Mouse (Mus musculus) adrenal gland, adult 8-10 months (tissue): ENCODE measurements around the gene Myt1. TPM values are rescaled to one million over a fixed set of nuclear protein-coding genes. Genes with fewer than 3 reads are reported as not detected.

Experiments
- DNase-seq: peaks from one replicate; pipeline ENCODE4 v3.0.0; 2022
- total RNA-seq, 4 experiments: library from RNA; stranded (reverse); gene quantifications; 2 replicates each; pipeline ENCODE4 v1.2.4; 2022

Gene Myt1
- total RNA-seq, result 1 to 10 TPM; 3.0 to 9.3 (median 6.4) TPM

GRCm38 (mm10) chr2:181763006-181763830, at the start of gene Myt1:
Gene Myt1, plus strand, starts transcription at chr2:181763332.
- no peak for DNase-seq

GRCm38 (mm10) chr2:181713749-181714148, 49.4 kb upstream of the Myt1 start:
- no peak for DNase-seq

- no peak for DNase-seq
Measured at GRCm38 (mm10) chr2:181714903-181715326, 48.2 kb upstream of the Myt1 start, which contains the start of gene Oprl1. Gene Oprl1, plus strand, starts transcription at chr2:181715016.

GRCm38 (mm10) chr2:181715382-181715781, 47.8 kb upstream of the Myt1 start:
- no peak for DNase-seq

GRCm38 (mm10) chr2:181716991-181717390, 46.1 kb upstream of the Myt1 start:
- DNase-seq, result no peak

GRCm38 (mm10) chr2:181720061-181720460, 43.1 kb upstream of the Myt1 start:
- no peak for DNase-seq

- DNase-seq, result no peak
Measured at GRCm38 (mm10) chr2:181721200-181721599, 41.9 kb upstream of the Myt1 start.

- no peak for DNase-seq
Measured at GRCm38 (mm10) chr2:181722213-181722612, 40.9 kb upstream of the Myt1 start.

GRCm38 (mm10) chr2:181727659-181728262, 35.4 kb upstream of the Myt1 start:
- DNase-seq, result no peak

- DNase-seq, result no peak
Measured at GRCm38 (mm10) chr2:181730051-181730450, 33.1 kb upstream of the Myt1 start.

- DNase-seq, result no peak
Measured at GRCm38 (mm10) chr2:181752626-181753025, 10.5 kb upstream of the Myt1 start.

- DNase-seq, result no peak
Measured at GRCm38 (mm10) chr2:181758147-181758725, 4.9 kb upstream of the Myt1 start.

GRCm38 (mm10) chr2:181759041-181759440, 4.1 kb upstream of the Myt1 start:
- DNase-seq, result peak; percentile 18

- no peak for DNase-seq
Measured at GRCm38 (mm10) chr2:181763886-181764527, 875 bp downstream of the Myt1 start.

- DNase-seq, result no peak
Measured at GRCm38 (mm10) chr2:181764600-181764999, 1.5 kb downstream of the Myt1 start.

- DNase-seq, result no peak
Measured at GRCm38 (mm10) chr2:181765251-181765650, 2.1 kb downstream of the Myt1 start.

GRCm38 (mm10) chr2:181766672-181767557, 3.8 kb downstream of the Myt1 start:
- DNase-seq, result no peak

GRCm38 (mm10) chr2:181768451-181768850, 5.3 kb downstream of the Myt1 start:
- DNase-seq, result no peak

- no peak for DNase-seq
Measured at GRCm38 (mm10) chr2:181769397-181769796, 6.3 kb downstream of the Myt1 start.

GRCm38 (mm10) chr2:181773203-181773602, 10.1 kb downstream of the Myt1 start:
- DNase-seq, result no peak

GRCm38 (mm10) chr2:181775786-181776185, 12.7 kb downstream of the Myt1 start:
- DNase-seq, result no peak

GRCm38 (mm10) chr2:181777715-181778114, 14.6 kb downstream of the Myt1 start:
- peak; percentile 12 for DNase-seq
